Mouse (Mus musculus) lung, adult 2 months (tissue): ENCODE results near the gene Mup4.

Experiments used
- CTCF ChIP-seq: fragments of 200-500 bp; IDR thresholded peaks from 2 replicates; pipeline ENCODE4 v1.5.1; 2011; ENCODE audit warnings: mild to moderate bottlenecking, low read length, control low read depth; ENCODE audit not compliant: insufficient read depth
- POLR2A ChIP-seq: fragments of 200-500 bp; IDR thresholded peaks from 2 replicates; pipeline ENCODE4 v1.6.1; 2011; ENCODE audit warnings: low read depth, mild to moderate bottlenecking, control low read depth, low read length, borderline replicate concordance; ENCODE audit errors: extremely low read depth

- TF ChIP-seq CTCF: no peak
- TF ChIP-seq POLR2A: no peak
Measured at GRCm38 (mm10) chr4:59907092-59907491, 53.4 kb downstream of the Mup4 start.
